Mouse (Mus musculus): ENCODE results near the gene Cacna1d.

GRCm38 (mm10) chr14:30272976-30273375 lies 218.3 kb downstream of the Cacna1d start:
- no peak for TF ChIP-seq EP300 (IDR thresholded peaks at IDR 0.05; ENCODE audit: low read depth)
- no peak for TF ChIP-seq CTCF (IDR thresholded peaks at IDR 0.05; ENCODE audit: low read depth)

Data from liver, postnatal 0 days (tissue).